Mouse (Mus musculus) duodenum, adult 2 months (tissue): ENCODE results near the gene Vmn1r52. TPM values are rescaled to one million over a fixed set of nuclear protein-coding genes. Genes with fewer than 3 reads are reported as not detected.

Experiments used
- polyA plus RNA-seq: library from polyadenylated mRNA; depleted of rRNA; stranded (reverse); fragments of >200 nt; gene quantifications from 2 replicates; pipeline ENCODE4 v1.2.3, GENCODE M21; 2012; ENCODE audit warnings: low replicate concordance; rRNA removed

The Vmn1r52 gene
- polyA plus RNA-seq = not detected in 2 replicates

GRCm38 (mm10) chr6:90174508-90174907 lies at the start of gene Vmn1r52:
Vmn1r52 (plus strand) TSS chr6:90174808.

DNA sequence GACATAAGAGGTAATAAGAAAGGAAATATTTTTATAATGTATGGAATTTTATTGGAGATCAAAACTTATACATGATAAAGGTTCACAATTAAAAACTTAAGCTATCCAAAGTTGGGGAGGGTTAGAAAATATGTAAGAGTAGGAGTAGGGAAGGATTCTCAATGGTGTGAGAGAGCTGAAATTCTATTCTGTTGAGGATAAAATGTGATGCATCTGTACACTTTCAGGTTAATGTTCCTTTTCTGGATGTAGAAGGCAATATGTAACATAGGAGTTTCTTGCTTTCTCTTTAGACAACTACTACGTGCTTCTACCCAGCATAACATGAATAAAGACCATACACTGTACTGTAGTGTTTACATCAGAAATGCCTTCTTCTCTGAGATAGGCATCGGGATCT lies 27.9 kb downstream of the Vmn1r52 start, which contains the start of gene V1ra8:
TSS of gene V1ra8 (plus strand) at position 301 of the 400 bp plus-strand sequence.

DNA sequence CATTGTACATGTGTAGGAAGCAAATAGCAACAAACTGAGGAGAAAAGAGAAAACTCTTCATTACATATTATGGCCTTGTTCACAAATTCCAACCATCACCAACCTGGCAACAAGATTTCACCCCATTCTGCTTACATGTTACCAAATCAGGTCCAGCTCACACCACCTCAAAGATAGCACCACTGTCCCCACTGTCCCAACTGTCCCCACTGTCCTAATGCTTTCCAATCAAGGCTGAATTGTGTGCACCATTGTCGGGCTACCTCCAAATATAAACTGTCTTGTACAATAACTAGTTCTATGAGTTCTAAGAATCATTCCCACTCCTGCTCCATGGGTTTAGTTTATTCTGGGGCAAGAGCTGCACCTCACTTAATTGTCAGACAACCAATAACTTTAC lies 49.7 kb downstream of the Vmn1r52 start, which contains the start of gene Vmn1r53:
TSS of gene Vmn1r53 (minus strand) at position 101 of the 400 bp plus-strand sequence.

Other genes with a start within 250 kb of the Vmn1r52 start
- not detected in 2 replicates for gene Vmn1r45, start 234.2 kb upstream of the Vmn1r52 start, polyA plus RNA-seq
- gene Vmn1r46, start 205.5 kb upstream of the Vmn1r52 start, polyA plus RNA-seq = not detected in 2 replicates
- gene Vmn1r47, start 158.7 kb upstream of the Vmn1r52 start, polyA plus RNA-seq = not detected in 2 replicates
- not detected in 2 replicates for gene Vmn1r48, start 138.0 kb upstream of the Vmn1r52 start, polyA plus RNA-seq
- not detected in 2 replicates for gene Vmn1r49, start 96.3 kb upstream of the Vmn1r52 start, polyA plus RNA-seq
- not detected in 2 replicates for gene Vmn1r50, start 73.4 kb upstream of the Vmn1r52 start, polyA plus RNA-seq
- not detected in 2 replicates for gene Vmn1r51, start 52.2 kb upstream of the Vmn1r52 start, polyA plus RNA-seq
- not detected in 2 replicates for gene V1ra8, start 28.0 kb downstream of the Vmn1r52 start, polyA plus RNA-seq
- gene Vmn1r53, start 49.6 kb downstream of the Vmn1r52 start, polyA plus RNA-seq = 0.30 TPM in 1 of 2 replicates, not detected in the other
- not detected in 2 replicates for gene Vmn1r54, start 71.5 kb downstream of the Vmn1r52 start, polyA plus RNA-seq
- not detected in 2 replicates for gene BC048671, start 126.4 kb downstream of the Vmn1r52 start, polyA plus RNA-seq
- 0.43 and 0.46 TPM in 2 replicates for gene Chst13, start 150.4 kb downstream of the Vmn1r52 start, polyA plus RNA-seq
- not detected in 2 replicates for gene Uroc1, start 158.5 kb downstream of the Vmn1r52 start, polyA plus RNA-seq
- gene Zxdc, start 194.7 kb downstream of the Vmn1r52 start, polyA plus RNA-seq = 20.4 and 31.9 TPM in 2 replicates